Mouse (Mus musculus): ENCODE results near the gene Ttc38. TPM values are rescaled to one million over a fixed set of nuclear protein-coding genes. Genes with fewer than 3 reads are reported as not detected.

Gene Ttc38
- total RNA-seq (2021), result 1 to 10 TPM; 4.4 to 5.1 TPM
- long read RNA-seq, experiment 1, partial matches to known transcripts, result 0 of 3 reads
- long read RNA-seq, experiment 1, other reads (novel, unspliced or antisense), result 1 of 3 reads
- long read RNA-seq, experiment 2, partial matches to known transcripts, result 0 of 1 reads
- long read RNA-seq, experiment 2, other reads (novel, unspliced or antisense), result 1 of 1 reads

DNA sequence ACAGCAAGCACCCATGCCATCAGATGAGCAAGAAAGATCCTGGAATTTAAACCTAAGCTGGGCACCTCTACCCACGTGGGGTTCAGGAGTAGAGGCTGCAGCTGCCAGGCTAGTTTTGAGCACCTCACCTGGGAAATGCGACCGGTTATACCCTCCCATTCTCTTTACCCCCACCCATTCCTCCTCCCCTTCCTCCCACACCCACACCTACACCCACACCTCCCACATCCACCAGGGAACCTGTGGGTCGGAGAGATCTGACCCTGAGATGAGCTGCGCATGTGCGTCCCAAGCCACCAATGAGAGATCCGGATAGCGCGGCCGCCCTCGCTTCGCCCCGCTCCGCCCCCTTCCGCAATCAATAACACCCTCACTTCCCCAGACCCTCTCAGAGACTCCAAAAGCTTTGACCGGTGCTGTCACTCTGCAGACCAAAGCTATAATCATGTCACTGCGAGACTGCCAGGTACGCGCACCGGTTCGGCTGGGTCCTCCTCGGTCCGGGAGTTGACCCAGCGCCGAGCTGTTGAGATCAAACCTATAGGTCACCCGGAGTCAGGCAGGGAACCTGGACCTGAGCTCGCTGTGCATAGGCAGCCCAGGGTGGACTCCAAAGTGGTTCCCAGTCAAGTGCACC, at the start of gene Ttc38:
Gene Ttc38 (plus strand): TSS at position 353 of the 637 bp plus-strand sequence.
- DNase-seq, result peak; percentile 83
- intact Hi-C loops (cut with DNase I; ENCODE audit: low total_unique reads), result no loop called here

DNA sequence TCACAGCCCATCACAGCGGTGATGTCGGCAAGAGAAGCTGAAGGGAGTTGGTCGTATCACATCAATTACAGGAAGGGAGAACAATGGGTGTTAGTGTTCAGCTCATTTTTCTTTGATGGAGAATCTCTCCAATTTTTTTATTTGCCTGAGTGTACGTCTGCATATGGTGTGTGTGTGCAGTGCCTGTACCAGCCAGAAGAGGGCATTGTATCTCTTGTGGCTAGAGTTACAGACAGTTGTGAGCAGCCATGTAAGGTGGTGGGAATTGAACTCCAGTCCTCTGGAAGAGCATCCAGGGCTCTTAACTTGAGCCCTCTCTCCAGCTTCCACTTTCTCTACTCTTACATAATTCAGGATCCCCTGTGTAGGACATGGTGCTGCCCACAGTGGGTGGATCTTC, 49.0 kb upstream of the Ttc38 start:
- DNase-seq, result no peak
- intact Hi-C loops (cut with DNase I; ENCODE audit: low total_unique reads), result no loop called here

DNA sequence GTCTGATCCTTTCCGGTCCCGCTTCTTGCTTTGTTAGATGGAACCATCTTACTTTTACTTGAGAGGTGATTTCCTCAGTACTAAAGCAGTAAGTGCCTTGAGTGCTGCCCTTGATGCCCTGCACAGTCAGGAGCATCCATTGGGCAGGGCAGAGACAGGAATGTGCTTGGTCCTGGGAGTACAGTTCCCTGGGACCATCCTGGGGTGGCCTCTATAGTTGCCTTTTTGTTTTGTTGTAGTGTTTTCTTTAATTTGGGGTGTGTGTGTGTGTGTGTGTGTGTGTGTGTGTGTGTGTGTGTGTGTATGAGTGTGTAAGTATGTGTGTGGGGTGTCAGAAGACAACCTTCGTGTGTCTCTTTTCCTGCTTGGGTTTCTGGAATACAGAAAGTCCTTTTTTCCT, 47.8 kb upstream of the Ttc38 start:
- intact Hi-C loops (cut with DNase I; ENCODE audit: low total_unique reads), result no loop called here
- no peak for DNase-seq

DNA sequence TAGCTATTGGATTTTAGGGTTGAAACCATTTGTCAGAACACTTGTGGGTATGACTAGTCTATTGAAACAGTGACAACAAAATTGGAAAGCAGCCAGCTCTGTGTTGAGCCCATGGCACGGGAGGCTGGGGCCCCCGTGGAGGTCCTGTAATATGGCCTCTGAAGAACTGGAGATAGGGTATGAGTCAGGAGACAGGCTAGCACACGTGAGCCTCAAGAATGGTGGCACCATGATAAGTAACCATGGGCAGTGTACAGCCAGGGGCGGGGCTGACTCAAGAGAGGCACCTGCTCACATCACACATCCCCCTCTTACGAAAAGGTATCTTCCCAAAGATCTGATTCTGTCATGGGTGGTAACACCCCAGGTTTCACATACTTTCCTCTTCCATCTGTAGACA, 45.4 kb upstream of the Ttc38 start:
- no peak for DNase-seq
- intact Hi-C loops (cut with DNase I; ENCODE audit: low total_unique reads), result no loop called here

DNA sequence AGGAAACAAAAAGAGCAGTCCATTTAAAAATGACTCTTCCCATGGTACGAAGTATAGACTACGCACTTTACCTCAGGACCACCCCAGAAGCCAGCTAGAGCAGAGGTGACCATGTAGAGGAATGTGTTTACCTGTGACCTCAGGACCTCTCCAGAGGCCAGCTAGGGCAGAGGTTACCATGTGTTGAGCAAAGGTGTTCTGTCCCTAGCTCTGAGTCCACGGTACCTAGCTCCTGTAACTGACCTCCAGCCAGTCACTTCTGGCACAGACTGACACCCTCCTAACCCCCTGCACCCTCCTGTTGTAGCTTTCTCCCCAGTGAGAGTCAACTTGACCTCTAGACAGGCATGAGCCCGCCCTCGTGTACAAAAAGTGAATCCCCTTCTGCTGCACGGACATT, 44.6 kb upstream of the Ttc38 start:
- intact Hi-C loops (cut with DNase I; ENCODE audit: low total_unique reads), result no loop called here
- no peak for DNase-seq

DNA sequence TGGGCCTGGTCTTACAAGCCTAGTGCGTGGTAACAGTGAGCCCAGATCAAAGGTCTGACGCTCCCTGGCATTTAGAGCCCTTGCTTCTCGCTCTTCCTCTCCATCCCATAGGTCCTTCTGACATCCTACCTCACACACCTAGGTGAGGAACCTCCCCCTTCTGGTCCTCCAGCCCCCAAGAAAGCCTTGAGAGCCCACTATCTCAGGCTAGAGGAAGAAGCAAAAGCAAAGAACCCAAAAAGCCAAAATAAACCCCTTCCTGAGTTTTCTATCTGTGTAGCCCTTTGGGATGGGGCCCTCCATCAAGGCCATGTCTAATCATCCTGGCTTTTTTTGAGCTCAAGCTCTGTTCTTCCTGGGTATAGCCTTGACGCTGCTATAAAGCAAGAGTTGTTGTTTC, 44.1 kb upstream of the Ttc38 start:
- no peak for DNase-seq
- intact Hi-C loops (cut with DNase I; ENCODE audit: low total_unique reads), result no loop called here

DNA sequence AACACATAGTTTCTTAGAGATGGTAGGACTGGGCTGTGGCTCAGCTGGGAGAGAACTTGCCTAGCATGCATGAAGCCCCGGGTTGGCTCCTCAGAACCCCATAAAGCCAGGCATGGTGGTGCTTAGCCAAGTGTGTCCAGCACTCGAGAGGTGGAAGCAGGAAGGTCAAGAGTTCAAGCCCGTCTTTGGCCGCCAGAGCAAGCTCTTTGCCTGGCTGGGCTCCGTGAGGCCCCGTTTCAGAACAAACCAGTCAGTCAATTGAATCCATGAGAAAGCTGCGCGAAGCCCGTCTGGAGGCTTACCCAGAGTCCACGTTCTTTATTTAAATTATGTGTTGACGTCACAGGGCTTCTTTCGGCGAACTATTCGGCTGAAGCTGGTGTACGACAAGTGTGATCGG, 43.5 kb upstream of the Ttc38 start:
- intact Hi-C loops (cut with DNase I; ENCODE audit: low total_unique reads), result no loop called here
- no peak for DNase-seq

DNA sequence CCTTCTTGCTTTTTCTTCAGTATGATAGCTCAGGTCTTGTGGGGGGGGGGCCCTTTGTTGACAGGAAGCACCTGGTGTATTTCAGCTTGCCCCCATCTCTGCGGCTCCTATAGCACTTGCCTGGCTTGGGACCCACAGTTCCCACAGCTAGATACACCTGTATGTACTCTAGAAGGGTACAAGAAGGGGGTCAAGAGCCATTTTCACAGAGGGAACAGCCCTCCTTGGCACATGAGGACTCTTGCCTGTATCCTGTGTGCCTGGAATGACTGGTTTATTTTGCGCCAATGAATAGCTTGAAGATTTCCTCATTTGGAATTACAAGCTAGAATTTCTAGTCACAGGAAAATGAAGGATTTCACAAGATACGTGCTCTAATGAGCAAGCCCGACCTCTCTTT, 40.7 kb upstream of the Ttc38 start:
- intact Hi-C loops (cut with DNase I; ENCODE audit: low total_unique reads), result no loop called here
- no peak for DNase-seq

DNA sequence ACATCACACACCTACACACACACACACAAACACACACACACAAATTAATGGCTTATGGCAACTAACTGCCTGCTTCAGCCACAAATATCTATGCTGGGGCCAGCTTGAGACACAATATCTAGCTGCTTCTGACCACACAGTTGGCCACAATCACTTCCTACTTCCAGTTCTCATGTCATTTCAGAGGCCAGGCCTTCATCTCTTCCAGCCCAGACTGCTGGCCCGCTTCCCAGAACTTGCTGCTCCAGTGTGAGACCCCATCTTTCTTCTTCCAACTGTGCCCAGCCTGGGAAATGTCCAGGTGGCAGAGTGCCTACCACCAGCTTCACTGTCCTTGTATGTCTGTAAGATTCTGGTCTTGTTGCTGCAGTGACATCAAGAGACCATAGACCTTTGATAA, 39.3 kb upstream of the Ttc38 start:
- DNase-seq, result peak; percentile 51
- intact Hi-C loops (cut with DNase I; ENCODE audit: low total_unique reads), result no loop called here

DNA sequence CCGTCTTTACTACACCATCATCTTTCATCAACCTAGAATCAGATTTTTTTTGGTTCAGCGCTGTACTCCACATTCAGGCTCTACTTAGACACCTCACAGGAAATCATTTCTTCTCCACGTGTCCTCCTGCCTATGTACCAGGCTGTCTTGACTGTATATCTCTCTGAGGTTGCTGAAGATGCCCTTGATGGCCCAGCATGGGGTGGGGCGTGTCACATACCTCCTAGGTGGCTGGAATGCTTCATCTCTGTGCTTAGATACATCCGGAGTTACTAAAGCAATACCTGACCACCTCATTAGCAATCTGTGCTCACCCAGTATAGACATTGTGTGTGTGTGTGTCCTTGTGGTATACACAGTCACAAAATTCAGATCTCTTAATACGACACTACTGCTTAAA, 36.6 kb upstream of the Ttc38 start:
- intact Hi-C loops (cut with DNase I; ENCODE audit: low total_unique reads), result no loop called here
- no peak for DNase-seq

DNA sequence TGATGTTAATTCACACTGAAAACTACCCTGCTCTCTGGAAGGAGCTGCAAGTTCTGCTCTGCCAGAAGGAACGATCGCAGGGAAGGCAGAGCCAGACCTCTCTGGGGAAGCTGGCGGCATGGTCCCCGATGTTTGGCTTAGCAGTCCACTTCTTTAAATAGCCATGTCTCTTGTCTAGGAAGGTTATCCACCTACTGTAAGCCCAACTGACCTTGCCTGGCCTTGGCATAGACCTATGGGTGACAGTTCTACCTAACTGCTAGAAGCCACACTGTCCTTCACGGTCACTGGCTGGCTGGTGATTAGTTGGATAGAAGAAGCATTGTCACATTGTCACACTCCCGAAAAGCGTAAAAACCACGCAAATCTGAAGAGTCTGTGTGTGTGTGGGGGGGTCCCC, 33.4 kb upstream of the Ttc38 start:
- peak; percentile 21 for DNase-seq
- intact Hi-C loops (cut with DNase I; ENCODE audit: low total_unique reads), result no loop called here

DNA sequence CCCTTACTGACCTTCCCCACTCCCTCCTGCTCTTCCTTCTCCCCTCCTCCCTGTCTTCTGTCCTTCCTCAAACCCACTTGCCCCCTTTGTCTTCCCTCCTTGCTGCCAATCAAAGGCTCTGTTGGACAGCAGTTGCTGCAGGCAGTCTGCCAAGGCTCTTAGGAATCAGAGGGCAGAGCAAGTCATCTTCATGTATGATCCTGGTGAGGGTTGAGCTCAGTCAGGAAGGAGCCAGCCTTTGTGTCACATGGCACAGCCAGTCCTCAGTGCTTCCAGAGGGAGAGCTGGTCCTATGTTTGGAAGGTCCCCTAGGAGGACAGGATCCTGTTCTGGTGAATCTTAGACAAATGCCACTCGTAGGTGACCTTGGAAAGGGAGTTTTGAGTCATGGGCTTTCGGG, 29.2 kb upstream of the Ttc38 start:
- no peak for DNase-seq
- intact Hi-C loops (cut with DNase I; ENCODE audit: low total_unique reads), result no loop called here

DNA sequence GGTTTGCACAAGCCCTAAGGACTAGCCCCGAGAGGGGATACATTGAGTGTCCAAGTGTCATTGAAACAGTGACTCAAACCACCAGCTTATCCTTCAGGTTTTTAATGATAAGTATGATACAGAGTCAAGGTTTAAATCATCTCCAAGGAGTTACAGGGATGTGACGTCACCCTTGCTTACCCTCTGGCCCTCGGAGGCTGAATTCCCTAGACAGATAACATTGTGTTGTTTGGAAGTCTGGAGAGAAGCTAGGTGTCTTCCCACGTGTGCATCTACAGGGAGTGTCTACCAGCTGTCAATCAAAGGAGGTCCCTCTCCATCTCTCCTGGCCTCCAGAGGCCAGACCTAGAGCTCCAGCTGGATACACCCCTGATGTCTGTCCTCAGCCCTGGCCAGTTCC, 25.2 kb upstream of the Ttc38 start:
- intact Hi-C loops (cut with DNase I; ENCODE audit: low total_unique reads), result no loop called here
- DNase-seq, result no peak

DNA sequence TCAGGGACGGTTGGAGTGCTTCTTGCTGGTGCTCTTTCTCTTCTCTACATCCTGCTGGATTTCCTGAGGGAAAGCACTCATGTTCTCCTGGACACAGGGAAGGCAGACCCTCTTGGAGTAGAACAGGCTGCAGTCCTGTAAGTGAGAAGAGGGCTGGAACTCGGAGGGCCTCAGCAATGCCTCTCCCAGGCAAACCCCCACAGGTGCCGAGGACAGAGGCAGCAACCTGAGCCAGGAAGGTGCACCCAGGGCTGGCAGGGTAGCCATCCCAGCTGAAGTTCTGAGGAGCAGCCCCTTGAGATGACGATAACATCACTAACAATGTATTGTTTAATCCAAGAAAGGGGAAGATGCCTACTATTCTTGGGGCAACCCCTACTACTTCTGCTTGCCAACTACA, 24.7 kb upstream of the Ttc38 start:
- intact Hi-C loops (cut with DNase I; ENCODE audit: low total_unique reads), result no loop called here
- no peak for DNase-seq

DNA sequence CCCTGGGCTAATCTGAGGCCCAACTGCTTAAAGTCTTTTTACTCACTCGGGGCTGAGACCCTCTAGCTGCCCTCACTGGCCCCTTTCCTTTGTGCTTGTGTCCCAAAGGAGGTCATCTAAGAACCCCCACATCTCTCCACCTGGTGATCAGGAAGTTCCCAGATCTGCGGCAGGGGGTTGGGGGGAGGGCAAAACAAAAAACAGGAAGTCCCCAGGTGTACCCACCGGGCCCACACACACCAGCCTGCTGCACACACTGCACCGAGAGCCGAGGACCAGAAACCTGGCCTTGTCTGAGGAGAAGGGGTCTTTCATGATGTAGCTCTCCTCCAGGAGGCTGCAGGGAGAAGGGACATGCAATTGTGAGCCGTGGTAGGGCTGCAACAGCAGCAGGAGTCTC, 24.1 kb upstream of the Ttc38 start:
- intact Hi-C loops (cut with DNase I; ENCODE audit: low total_unique reads), result no loop called here
- no peak for DNase-seq

DNA sequence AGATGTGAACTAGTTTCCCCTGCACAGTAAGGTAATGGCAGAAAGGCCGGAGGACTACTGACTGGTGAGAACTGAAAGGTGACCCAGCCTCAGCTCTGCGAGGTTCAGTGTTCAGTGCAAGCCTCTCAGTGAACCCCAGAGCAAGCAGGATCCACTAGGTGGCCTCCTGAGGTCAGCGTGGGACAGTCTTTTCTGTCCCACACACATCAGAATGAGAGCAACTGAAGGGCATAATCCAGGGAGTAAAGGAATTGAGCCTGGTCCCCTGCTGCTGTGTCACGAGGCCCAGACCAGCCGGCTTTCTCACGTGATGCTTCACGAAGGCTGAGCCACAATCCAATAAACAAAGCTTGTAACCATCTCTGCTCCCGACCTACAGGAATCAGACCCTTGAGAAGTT, 23.7 kb upstream of the Ttc38 start:
- intact Hi-C loops (cut with DNase I; ENCODE audit: low total_unique reads), result no loop called here
- no peak for DNase-seq

DNA sequence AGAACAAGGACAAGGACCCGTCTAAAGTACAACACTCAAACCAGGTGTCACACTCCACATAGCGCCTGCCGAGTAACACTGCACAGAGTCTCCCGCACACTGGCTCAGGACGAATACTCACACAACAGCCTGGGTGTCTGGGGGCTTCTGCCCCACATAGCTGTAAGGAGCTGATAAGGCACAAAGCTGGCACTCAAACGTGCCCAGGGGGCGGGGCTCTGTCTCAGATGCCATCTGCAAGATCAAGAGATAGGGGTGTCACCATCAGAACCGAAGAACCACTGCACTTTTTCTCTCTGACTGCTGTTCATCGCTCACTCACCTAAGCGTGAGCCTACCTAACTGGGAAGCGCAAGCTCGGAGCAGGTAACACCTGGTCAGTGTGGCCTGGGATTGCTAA, 23.0 kb upstream of the Ttc38 start:
- no peak for DNase-seq
- intact Hi-C loops (cut with DNase I; ENCODE audit: low total_unique reads), result no loop called here

DNA sequence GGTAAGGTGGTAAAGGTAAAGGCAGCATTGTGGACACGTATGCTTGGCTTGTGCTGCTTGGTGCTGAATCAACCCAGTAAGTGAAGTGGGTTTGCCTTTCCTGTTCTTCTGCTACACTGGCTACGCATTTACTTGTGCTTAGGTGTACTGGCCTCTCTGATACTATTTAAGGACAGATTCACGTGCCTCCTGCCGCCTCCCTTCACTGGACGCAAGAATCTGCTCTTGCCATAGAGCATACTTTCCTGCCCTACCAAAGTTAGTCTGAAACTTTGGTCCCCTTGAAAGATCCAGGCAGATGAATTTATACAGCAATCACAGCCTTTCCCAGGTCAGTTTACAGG, 21.7 kb upstream of the Ttc38 start:
- no peak for DNase-seq
- intact Hi-C loops (cut with DNase I; ENCODE audit: low total_unique reads), result no loop called here

DNA sequence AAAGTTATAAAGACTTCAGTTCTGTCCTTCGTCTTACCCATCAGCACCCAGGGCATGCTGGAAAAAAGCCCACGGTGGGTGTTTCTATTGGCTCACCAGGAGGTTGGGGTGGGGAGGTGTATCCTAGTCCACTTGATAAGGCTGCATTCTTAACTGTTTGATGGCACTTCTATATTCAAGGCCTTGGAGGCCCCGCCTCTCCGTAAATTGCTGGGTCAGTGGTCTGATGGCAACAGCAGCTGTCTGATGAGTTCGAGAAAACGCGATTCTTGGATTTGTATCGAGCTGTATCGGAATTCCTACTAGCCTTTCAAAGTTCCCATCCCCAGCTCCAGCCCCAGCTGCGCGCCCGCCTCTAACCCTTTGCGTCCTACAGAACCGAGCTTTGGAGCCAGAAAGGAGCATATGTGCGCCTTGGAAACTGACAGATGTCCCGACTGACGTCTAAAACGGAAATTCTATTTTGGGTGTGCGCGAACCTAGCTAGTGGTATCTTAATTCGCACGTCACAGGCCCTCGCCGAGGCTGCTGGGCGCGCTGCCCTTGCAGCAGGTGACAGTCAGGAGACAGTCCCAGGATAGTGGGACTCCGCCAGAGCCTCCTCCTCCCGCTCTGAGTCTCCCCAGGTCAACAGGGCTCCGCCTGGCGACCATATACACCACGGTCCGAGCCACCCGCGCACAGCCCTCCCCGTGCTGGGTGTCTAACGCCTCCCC, 21.1 kb upstream of the Ttc38 start:
- intact Hi-C loops (cut with DNase I; ENCODE audit: low total_unique reads), result no loop called here
- peak; percentile 83 for DNase-seq

DNA sequence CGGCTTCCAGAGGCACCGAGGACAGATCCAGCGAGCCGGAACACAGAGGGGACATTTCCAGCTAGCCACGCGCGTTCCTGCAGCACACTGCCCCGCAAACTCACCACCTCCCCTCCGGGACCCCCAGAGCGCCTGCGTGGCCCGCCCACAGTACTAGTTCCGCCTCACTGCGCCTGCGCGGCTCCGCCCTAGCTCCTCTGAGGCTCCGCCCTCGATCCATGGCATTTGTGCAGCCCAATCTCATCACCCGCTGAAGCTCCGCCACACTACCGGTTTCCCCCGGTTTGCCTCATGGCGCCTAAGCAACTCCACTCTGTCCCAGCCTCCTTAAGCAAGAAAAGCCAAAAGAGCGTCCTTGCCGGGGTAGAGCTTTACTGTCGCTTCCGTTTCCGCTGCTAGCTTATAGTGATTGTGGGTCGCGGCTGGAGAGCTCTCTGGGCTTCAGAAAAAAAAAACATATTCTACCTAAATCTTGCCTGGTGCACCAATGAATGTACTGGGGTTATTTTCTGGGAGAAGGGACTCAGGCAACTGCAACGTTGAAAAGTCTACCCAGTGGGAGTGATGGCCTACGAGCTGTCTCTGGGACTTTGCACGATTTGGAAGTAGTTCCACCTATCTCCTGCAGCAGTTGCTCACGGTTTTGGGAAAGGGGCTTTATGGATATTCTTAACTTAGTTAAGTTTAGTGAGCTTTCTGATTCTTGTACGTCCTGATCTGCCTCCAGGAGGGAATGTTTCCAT, 20.4 kb upstream of the Ttc38 start, which contains the start of gene Cdpf1:
Gene Cdpf1 (minus strand): TSS at position 163 of the 743 bp plus-strand sequence.
- intact Hi-C loops (cut with DNase I; ENCODE audit: low total_unique reads), result no loop called here
- peak; percentile 98 for DNase-seq

DNA sequence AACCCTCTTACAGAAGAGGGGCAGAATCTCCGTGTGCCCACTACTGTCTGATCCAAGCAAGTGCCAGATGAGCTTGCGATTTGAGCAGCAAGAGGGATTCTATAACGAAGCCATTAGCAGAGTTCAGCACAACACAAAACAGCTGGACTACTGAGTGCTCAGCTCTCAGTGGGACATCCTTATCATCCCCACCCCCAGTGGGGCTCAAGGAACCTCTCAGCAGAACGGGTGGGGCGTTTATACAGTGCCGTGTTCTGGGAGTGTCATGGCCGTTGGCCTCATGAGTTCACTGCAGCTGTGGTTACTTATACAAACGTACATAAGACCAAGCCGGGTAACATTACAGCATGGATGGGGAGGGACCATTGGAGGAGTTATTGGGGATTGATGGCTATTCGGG, 18.7 kb upstream of the Ttc38 start:
- intact Hi-C loops (cut with DNase I; ENCODE audit: low total_unique reads), result no loop called here
- no peak for DNase-seq
